Mouse (Mus musculus) liver, adult 2 months (tissue): ENCODE measurements around the gene Gm21312.
"Not testable (repeated sequence)": the region's sequence is repeated elsewhere in the genome, so short reads cannot be mapped to it uniquely, and the experiment has no call there.

Experiments
- CTCF ChIP-seq: fragments of 200-500 bp; IDR thresholded peaks from 2 replicates; pipeline ENCODE4 v1.5.1; 2011; ENCODE audit warnings: low read depth, low read length, control low read depth
- POLR2A ChIP-seq: fragments of 200-500 bp; IDR thresholded peaks from 2 replicates; pipeline ENCODE4 v1.6.1; 2011; ENCODE audit warnings: low read length, control low read depth; ENCODE audit not compliant: insufficient read depth; ENCODE audit errors: extremely low read depth

- TF ChIP-seq CTCF, POLR2A: not testable (repeated sequence)
Measured at GRCm38 (mm10) chr10:104176724-104177123, at the start of gene Gm21312.
